Mouse (Mus musculus) myocyte (in vitro differentiated cells): Measurements from ENCODE around the gene Aars2.

Experiments used
- E2F4 ChIP-seq: IDR thresholded peaks from one replicate; pipeline ENCODE4 v1.6.1; 2011; ENCODE audit warnings: mild to moderate bottlenecking, control low read depth, moderate library complexity; ENCODE audit not compliant: insufficient read depth
- MYOD1 ChIP-seq, 3 experiments: IDR thresholded peaks; one replicate each; pipeline ENCODE4 v1.6.1; 2011; ENCODE audit warnings: control low read depth in 2 of 3, low read depth in 2 of 3, mild to moderate bottlenecking in 2 of 3, moderate library complexity in 1 of 3; ENCODE audit not compliant: insufficient read length in 2 of 3, control insufficient read depth in 1 of 3
- POLR2A ChIP-seq: IDR thresholded peaks from one replicate; pipeline ENCODE4 v1.6.1; 2011; ENCODE audit warnings: low read depth, mild to moderate bottlenecking, control low read depth, moderate library complexity; ENCODE audit not compliant: insufficient read length
- SRF ChIP-seq: IDR thresholded peaks from one replicate; pipeline ENCODE4 v1.6.1; 2011; ENCODE audit warnings: low read depth; ENCODE audit not compliant: control insufficient read depth, insufficient read length
- TCF12 ChIP-seq: IDR thresholded peaks from one replicate; pipeline ENCODE4 v1.6.1; 2011; ENCODE audit warnings: mild to moderate bottlenecking, control low read depth; ENCODE audit not compliant: poor library complexity, insufficient read depth, severe bottlenecking
- TCF3 ChIP-seq: IDR thresholded peaks from one replicate; pipeline ENCODE4 v1.6.1; 2011; ENCODE audit warnings: low read depth, control low read depth; ENCODE audit not compliant: insufficient read length
- USF1 ChIP-seq: IDR thresholded peaks from one replicate; pipeline ENCODE4 v1.6.1; 2011; ENCODE audit warnings: low read depth, mild to moderate bottlenecking, control low read depth, moderate library complexity

DNA sequence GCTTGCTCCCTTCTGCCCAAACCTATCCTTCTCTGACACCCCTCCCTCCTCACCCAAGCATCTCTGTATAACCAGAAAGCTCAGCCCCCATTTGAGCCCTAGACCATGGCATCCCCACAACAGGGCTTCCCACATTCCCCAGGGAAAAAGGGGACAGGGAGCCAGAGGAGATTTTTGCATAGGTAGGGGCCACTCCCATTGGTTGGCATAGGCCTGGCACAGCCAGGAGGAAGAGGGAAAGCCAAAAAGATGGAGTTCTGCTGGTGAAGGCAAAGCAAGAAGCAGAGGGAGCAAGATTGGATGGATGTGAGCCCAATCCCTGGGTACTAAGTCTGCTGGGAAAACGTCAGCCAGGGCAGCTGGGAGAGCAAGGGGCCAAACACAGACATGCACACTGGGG is 36.5 kb downstream of the Aars2 start:
- TF ChIP-seq POLR2A, result no peak
- TF ChIP-seq SRF, result no peak
- TF ChIP-seq E2F4, result no peak
- TF ChIP-seq MYOD1 (IDR thresholded peaks at IDR 0.05; ENCODE audit: control insufficient read depth in 1 of 3, insufficient read length in 2 of 3, low read depth in 2 of 3), result no peak
- TF ChIP-seq TCF3, result no peak
- no peak for TF ChIP-seq USF1
- TF ChIP-seq TCF12, result no peak
